Mouse (Mus musculus) midbrain, postnatal 0 days (tissue): Measurements from ENCODE around the gene Gnb1l. TPM values are rescaled to one million over a fixed set of nuclear protein-coding genes. Genes with fewer than 3 reads are reported as not detected.

Experiments
- ATAC-seq: fragments of 200-750 bp; cut with Nextera tagmentation; 2 replicates; pipeline ENCODE4 v1.8.0; 2017; ENCODE audit warnings: moderate number of reproducible peaks, mild to moderate bottlenecking, moderate TSS enrichment, moderate library complexity; ENCODE audit not compliant: low FRiP score
- DNase-seq: peaks from one replicate; pipeline ENCODE4 v3.0.0-alpha.2; 2015; ENCODE audit warnings: low spot score
- H3K27ac ChIP-seq: fragments of 300-500 bp; sonication (generic); 2 replicates; pipeline ENCODE4 v1.5.1; 2014; ENCODE audit warnings: low read depth, mild to moderate bottlenecking, low read length, mixed read lengths
- H3K27me3 ChIP-seq: fragments of 300-500 bp; sonication (generic); 2 replicates; pipeline ENCODE4 v1.6.1; 2014; ENCODE audit warnings: low read length, control low read depth, mixed read lengths; ENCODE audit not compliant: insufficient read depth
- H3K36me3 ChIP-seq: fragments of 300-500 bp; sonication (generic); 2 replicates; pipeline ENCODE4 v1.6.1; 2014; ENCODE audit warnings: low read length, control low read depth, mixed read lengths; ENCODE audit not compliant: insufficient read depth
- H3K4me1 ChIP-seq: fragments of 300-500 bp; sonication (generic); 2 replicates; pipeline ENCODE4 v1.6.1; 2014; ENCODE audit warnings: mild to moderate bottlenecking, control low read depth, antibody characterized with exemption, low read length, mixed read lengths; ENCODE audit not compliant: insufficient read depth
- H3K4me2 ChIP-seq: fragments of 300-500 bp; sonication (generic); 2 replicates; pipeline ENCODE4 v1.6.1; 2014; ENCODE audit warnings: low read depth, mild to moderate bottlenecking, low read length, mixed read lengths; ENCODE audit not compliant: poor library complexity, severe bottlenecking
- H3K4me3 ChIP-seq: fragments of 300-500 bp; sonication (generic); 2 replicates; pipeline ENCODE4 v1.5.1; 2014; ENCODE audit warnings: low read depth, mild to moderate bottlenecking, low read length, moderate library complexity
- H3K9ac ChIP-seq: fragments of 300-500 bp; sonication (generic); replicated peaks from 2 replicates; pipeline ENCODE4 v1.6.1; 2014; ENCODE audit warnings: mild to moderate bottlenecking, low read length, moderate library complexity, mixed read lengths; ENCODE audit not compliant: poor library complexity, severe bottlenecking
- H3K9me3 ChIP-seq: fragments of 300-500 bp; sonication (generic); 2 replicates; pipeline ENCODE4 v1.6.1; 2016; ENCODE audit warnings: low read length, control low read depth
- CTCF ChIP-seq: IDR thresholded peaks from 2 replicates; pipeline ENCODE4 v1.5.1; 2016; ENCODE audit warnings: antibody characterized with exemption, mild to moderate bottlenecking
- WGBS: fragments of 180-500 bp; shearing (Covaris S2); extraction: QIAGEN DNeasy Blood & Tissue Kit; methylation state at CpG from one replicate; pipeline ENCODE4 v1.1.7; 2014; 5-methylcytosine and 5-hydroxymethylcytosine counted together
- polyA plus RNA-seq: library from polyadenylated mRNA; unstranded; fragments of >200 nt; fragmentation: Nextera tagmentation; extraction: Ambion mirVana; gene quantifications from 2 replicates; pipeline ENCODE4 v1.2.1, GENCODE M21; 2015
- total RNA-seq: library from RNA; depleted of rRNA; stranded (reverse); fragments of >200 nt; gene quantifications from 2 replicates; pipeline ENCODE4 v1.2.3, GENCODE M21; 2014

Gnb1l gene
- total and polyA plus RNA-seq, 2 experiments from 2014 or later = 12.4 to 20.5 TPM

GRCm38 (mm10) chr16:18586906-18587546, 88.5 kb downstream of the Gnb1l start:
- Histone ChIP-seq H3K9me3 (no peaks in the 10 kb centered on the region), H3K36me3 (no peaks in the 10 kb centered on the region), H3K4me2 (peak overlapping the region; percentile 62), H3K4me1 (peaks cover 14% of the 10 kb centered on the region; the same call in 1 of the 2 replicates), H3K27me3 (peaks cover 75% of the 10 kb centered on the region), H3K4me3 (peak overlapping the region; percentile 32), H3K9ac (no peak overlapping the region), H3K27ac (no peak overlapping the region)
- ATAC-seq (no peak), DNase-seq (no peak)
- 2% methylated on average over 17 of the region's 62 CpGs for WGBS
- no peak for TF ChIP-seq CTCF

- no peak for ATAC-seq
- H3K4me3 ChIP-seq = no peak overlapping the region
- under 1% methylated on average over 57 of the region's 57 CpGs for WGBS
- no peaks in the 10 kb centered on the region for H3K9me3 ChIP-seq
- no peak overlapping the region for H3K9ac ChIP-seq
- DNase-seq = no peak
- H3K4me1 ChIP-seq = peaks cover 11% of the 10 kb centered on the region; the same call in 1 of the 2 replicates
- H3K4me2 ChIP-seq = no peak overlapping the region
- TF ChIP-seq CTCF = no peak
- H3K27ac ChIP-seq = no peak overlapping the region
- peaks cover 74% of the 10 kb centered on the region for H3K27me3 ChIP-seq
- no peaks in the 10 kb centered on the region for H3K36me3 ChIP-seq
These were observed 89.6 kb downstream of the Gnb1l start for GRCm38 (mm10) chr16:18587847-18588737.

- Histone ChIP-seq H3K4me1 (peaks cover 11% of the 10 kb centered on the region; the same call in 1 of the 2 replicates), H3K9ac (no peak overlapping the region), H3K9me3 (no peaks in the 10 kb centered on the region), H3K27ac (no peak overlapping the region), H3K36me3 (no peaks in the 10 kb centered on the region), H3K4me2 (no peak overlapping the region), H3K27me3 (peaks cover 80% of the 10 kb centered on the region), H3K4me3 (no peak overlapping the region)
- no peak for DNase-seq
- no peak for TF ChIP-seq CTCF
- WGBS = 10% methylated on average over 31 of the region's 31 CpGs
- no peak for ATAC-seq
These were observed 90.2 kb downstream of the Gnb1l start for GRCm38 (mm10) chr16:18588738-18589055.

- DNase-seq = no peak
- H3K4me1 ChIP-seq = peaks cover 11% of the 10 kb centered on the region; the same call in 1 of the 2 replicates
- H3K9ac ChIP-seq = no peak overlapping the region
- H3K4me2 ChIP-seq = no peak overlapping the region
- no peaks in the 10 kb centered on the region for H3K36me3 ChIP-seq
- ATAC-seq = no peak
- WGBS = 32% methylated on average over 9 of the region's 9 CpGs
- no peak overlapping the region for H3K27ac ChIP-seq
- TF ChIP-seq CTCF = no peak
- H3K9me3 ChIP-seq = no peaks in the 10 kb centered on the region
- peaks cover 79% of the 10 kb centered on the region for H3K27me3 ChIP-seq
- H3K4me3 ChIP-seq = no peak overlapping the region
These were observed 90.6 kb downstream of the Gnb1l start for GRCm38 (mm10) chr16:18589080-18589621.

- ATAC-seq (0 out of 2 replicates have a peak, but pooled peaks have one; percentile 2), DNase-seq (no peak)
- Histone ChIP-seq H3K4me2 (peak within 1 kb of the TSS; percentile 37), H3K9me3 (no peaks in the 10 kb centered on the region), H3K36me3 (no peaks in the 10 kb centered on the region), H3K27me3 (peaks cover 70% of the 10 kb centered on the region), H3K4me1 (peaks cover 11% of the 10 kb centered on the region; the same call in 1 of the 2 replicates), H3K4me3 (peak within 1 kb of the TSS; percentile 20; the same call in 1 of the 2 replicates), H3K27ac (no peak within 1 kb of the TSS), H3K9ac (no peak within 1 kb of the TSS)
- peak; percentile 42 for TF ChIP-seq CTCF
- 3% methylated on average over 47 of the region's 48 CpGs for WGBS
These were observed 91.6 kb downstream of the Gnb1l start, which contains the start of gene Tbx1 for GRCm38 (mm10) chr16:18589804-18590790. Gene Tbx1, minus strand, starts transcription at chr16:18590671.
